Mouse (Mus musculus): Measurements from ENCODE around the gene Lamp2. TPM values are rescaled to one million over a fixed set of nuclear protein-coding genes. Genes with fewer than 3 reads are reported as not detected.

Gene Lamp2
- 10 to 100 TPM; 37.7 to 55.7 TPM for polyA plus RNA-seq (2017; shearing (Covaris generic))

DNA sequence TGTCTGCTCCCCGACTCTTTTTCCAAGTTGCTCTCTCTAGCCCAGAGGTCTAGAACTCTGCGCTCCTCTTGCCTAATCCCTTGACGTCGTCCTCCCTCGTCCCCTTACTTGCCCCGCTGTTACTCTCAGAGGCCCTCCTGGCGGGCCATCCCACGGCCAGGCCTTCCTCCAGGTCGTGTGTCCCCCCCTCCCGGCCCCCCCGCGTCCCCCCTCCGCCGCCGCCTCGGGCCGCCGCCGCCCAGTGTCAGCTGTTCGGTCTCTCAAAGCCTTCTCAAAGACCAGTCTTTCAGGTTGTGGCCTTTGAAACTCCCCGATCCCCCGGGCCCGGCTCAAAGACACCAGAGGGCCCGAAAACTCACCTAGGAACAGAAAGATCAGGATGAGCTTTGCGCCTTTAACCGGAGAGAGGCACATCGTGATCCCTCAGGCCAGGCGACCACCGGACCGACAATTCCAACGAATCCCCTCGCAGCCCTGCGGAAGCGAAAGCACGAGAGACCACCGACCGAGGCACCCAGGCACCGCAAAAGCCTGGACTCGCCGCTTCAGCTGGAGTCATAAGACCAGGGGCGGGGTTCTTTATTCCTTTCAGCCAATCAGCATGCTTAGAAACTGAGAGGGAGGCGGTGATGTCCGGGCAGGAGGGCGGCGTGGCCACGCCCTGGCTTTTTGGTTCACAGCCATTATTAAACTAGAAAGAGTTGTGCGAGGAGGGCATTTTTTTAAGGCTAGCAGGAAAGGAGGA lies at the start of gene Lamp2:
Lamp2 (minus strand) TSS at position 565 of the 745 bp plus-strand sequence.

Other genes with a start within 250 kb of the Lamp2 start
- gene Tmem255a, start 204.0 kb downstream of the Lamp2 start, polyA plus RNA-seq (2017; shearing (Covaris generic)), result 1 to 10 TPM in 1 of 2 experiments, under 1 TPM in 1; 0.51 to 1.0 TPM
- gene Atp1b4, start 140.3 kb downstream of the Lamp2 start, polyA plus RNA-seq (2017; shearing (Covaris generic)), result under 1 TPM; 0.04 to 0.13 TPM
- gene Cul4b, start 119.7 kb upstream of the Lamp2 start, polyA plus RNA-seq (2017; shearing (Covaris generic)), result 10 to 100 TPM; 28.4 to 29.3 TPM
- 100 to 1,000 TPM; 128 to 150 TPM for gene Mcts1, start 144.1 kb upstream of the Lamp2 start, polyA plus RNA-seq (2017; shearing (Covaris generic))
- gene C1galt1c1, start 178.6 kb upstream of the Lamp2 start, polyA plus RNA-seq (2017; shearing (Covaris generic)), result 10 to 100 TPM; 22.5 to 26.1 TPM